Mouse (Mus musculus): Measurements from ENCODE around the gene Sh2d3c. TPM values are rescaled to one million over a fixed set of nuclear protein-coding genes. Genes with fewer than 3 reads are reported as not detected.

The Sh2d3c gene
- polyA plus RNA-seq, 1 experiment from 2014 or later = 13.1 TPM

- WGBS = 63% methylated on average over 6 of the region's 6 CpGs
- no peaks in the 10 kb centered on the region for H3K27me3 ChIP-seq (ENCODE audit: control insufficient read depth, insufficient read depth, low read length)
- ATAC-seq (ENCODE audit: insufficient number of reproducible peaks, low FRiP score, low TSS enrichment, low read depth) (no peak), DNase-seq (ENCODE audit: low spot score) (no peak)
- H3K4me2 ChIP-seq (ENCODE audit: low read depth, severe bottlenecking) = no peak overlapping the region
- 0 out of 2 replicates have a peak overlapping the region, but pooled peaks have one; percentile 12 for H3K9ac ChIP-seq (ENCODE audit: low read length)
- peaks cover 12% of the 10 kb centered on the region for H3K36me3 ChIP-seq (ENCODE audit: control insufficient read depth, insufficient read depth, low read length)
- no peak overlapping the region for H3K4me3 ChIP-seq (ENCODE audit: low read depth, low read length)
- H3K9me3 ChIP-seq (ENCODE audit: control insufficient read depth, low read length) = no peaks in the 10 kb centered on the region
- no peak overlapping the region for H3K27ac ChIP-seq (replicated peaks; ENCODE audit: low read depth, low read length)
- peaks cover 8% of the 10 kb centered on the region; the same call in 1 of the 2 replicates for H3K4me1 ChIP-seq (ENCODE audit: control insufficient read depth, insufficient read depth, low read length)
Measured at GRCm38 (mm10) chr2:32681754-32682153, 39.1 kb upstream of the Sh2d3c start.

DNA sequence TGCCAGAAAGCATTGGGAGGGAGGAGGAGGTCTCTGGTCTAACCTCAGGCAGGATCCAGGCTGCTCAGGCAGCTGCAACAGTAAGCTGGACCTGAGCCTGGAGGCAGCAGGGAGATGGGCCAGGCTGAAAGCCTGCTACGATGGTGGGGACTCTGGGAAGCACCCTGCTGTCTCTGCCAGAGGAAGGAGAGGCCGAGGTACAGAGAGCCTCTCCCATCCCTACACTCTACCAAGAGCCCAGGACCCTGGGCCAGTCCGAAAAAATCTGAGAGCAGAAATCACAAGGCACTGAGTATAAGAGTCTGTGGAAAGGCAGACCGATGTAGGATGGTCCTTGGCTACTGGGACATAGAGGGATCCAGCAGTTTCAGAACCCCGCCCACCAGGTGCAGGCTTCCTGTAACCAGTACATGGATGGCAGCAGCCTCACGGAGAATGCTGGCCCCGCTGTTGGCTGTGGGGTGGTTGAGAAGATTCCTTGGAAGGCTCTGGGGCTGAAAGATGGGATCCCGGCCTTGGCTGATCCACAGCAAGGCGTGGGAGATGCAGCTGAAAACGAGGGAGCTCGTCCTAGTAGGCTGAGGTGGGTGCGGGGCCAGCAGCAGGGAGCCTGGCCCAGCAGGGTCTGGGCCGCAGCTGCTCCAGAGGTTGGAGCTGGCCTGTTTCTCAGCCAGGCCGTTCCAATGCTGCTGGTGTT lies 38.0 kb upstream of the Sh2d3c start:
- DNase-seq (ENCODE audit: low spot score) (no peak), ATAC-seq (ENCODE audit: insufficient number of reproducible peaks, low FRiP score, low TSS enrichment, low read depth) (no peak)
- peaks cover 20% of the 10 kb centered on the region for H3K36me3 ChIP-seq (ENCODE audit: control insufficient read depth, insufficient read depth, low read length)
- no peak overlapping the region for H3K4me3 ChIP-seq (ENCODE audit: low read depth, low read length)
- H3K27ac ChIP-seq (replicated peaks; ENCODE audit: low read depth, low read length) = no peak overlapping the region
- no peak overlapping the region; the same call in 1 of the 2 replicates for H3K9ac ChIP-seq (ENCODE audit: low read length)
- H3K27me3 ChIP-seq (ENCODE audit: control insufficient read depth, insufficient read depth, low read length) = no peaks in the 10 kb centered on the region
- H3K4me2 ChIP-seq (ENCODE audit: low read depth, severe bottlenecking) = no peak overlapping the region
- H3K4me1 ChIP-seq (ENCODE audit: control insufficient read depth, insufficient read depth, low read length) = peaks cover 8% of the 10 kb centered on the region; the same call in 1 of the 2 replicates
- no peaks in the 10 kb centered on the region for H3K9me3 ChIP-seq (ENCODE audit: control insufficient read depth, low read length)
- WGBS = 84% methylated on average over 14 of the region's 14 CpGs

- ATAC-seq (ENCODE audit: insufficient number of reproducible peaks, low FRiP score, low TSS enrichment, low read depth) (no peak), DNase-seq (ENCODE audit: low spot score) (no peak)
- Histone ChIP-seq H3K4me3 (ENCODE audit: low read depth, low read length) (no peak overlapping the region), H3K4me2 (ENCODE audit: low read depth, severe bottlenecking) (no peak overlapping the region), H3K4me1 (ENCODE audit: control insufficient read depth, insufficient read depth, low read length) (peaks cover 8% of the 10 kb centered on the region; the same call in 1 of the 2 replicates), H3K9ac (ENCODE audit: low read length) (no peak overlapping the region), H3K36me3 (ENCODE audit: control insufficient read depth, insufficient read depth, low read length) (peaks cover 20% of the 10 kb centered on the region), H3K9me3 (ENCODE audit: control insufficient read depth, low read length) (no peaks in the 10 kb centered on the region), H3K27ac (replicated peaks; ENCODE audit: low read depth, low read length) (no peak overlapping the region), H3K27me3 (ENCODE audit: control insufficient read depth, insufficient read depth, low read length) (no peaks in the 10 kb centered on the region)
- WGBS = 91% methylated on average over 10 of the region's 10 CpGs
Measured at GRCm38 (mm10) chr2:32683701-32684100, 37.2 kb upstream of the Sh2d3c start.

DNA sequence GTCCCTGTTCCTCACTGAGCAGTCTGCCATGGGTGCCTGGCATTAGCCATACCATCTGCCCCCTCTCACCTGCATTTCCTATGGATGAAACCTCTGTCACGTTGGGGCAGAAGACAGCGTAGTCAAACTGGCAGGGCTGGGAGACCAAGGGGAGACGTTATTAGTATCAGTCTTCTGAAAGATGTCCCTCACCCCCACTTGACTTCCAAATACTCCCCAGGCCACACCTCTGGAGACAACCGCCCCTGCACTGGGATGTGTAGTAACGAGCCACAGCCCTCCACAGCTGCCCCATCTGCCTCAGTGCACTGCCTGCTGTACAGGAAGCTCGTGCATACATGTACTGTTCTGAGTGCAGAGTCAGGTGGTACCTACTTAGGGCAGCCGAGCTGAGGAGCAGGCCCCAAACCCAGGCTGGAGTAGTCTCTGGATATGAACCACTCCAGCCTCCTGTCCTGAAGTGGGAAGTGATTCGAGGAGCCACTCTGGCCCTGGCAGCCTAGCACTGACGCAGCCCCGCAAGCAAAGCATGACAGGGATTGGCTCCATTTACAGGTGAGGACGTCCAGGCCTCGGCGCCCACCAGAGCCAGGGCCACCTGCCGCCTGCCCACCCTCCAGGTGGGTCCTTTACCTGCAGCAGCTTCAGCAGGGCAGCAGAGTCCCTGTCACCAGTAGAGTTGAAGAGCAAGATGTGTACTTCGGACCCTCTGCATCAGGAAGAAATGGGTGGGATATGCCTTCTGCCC lies 36.0 kb upstream of the Sh2d3c start:
- no peak for ATAC-seq (ENCODE audit: insufficient number of reproducible peaks, low FRiP score, low TSS enrichment, low read depth)
- Histone ChIP-seq H3K27ac (replicated peaks; ENCODE audit: low read depth, low read length) (no peak overlapping the region), H3K4me3 (ENCODE audit: low read depth, low read length) (no peak overlapping the region), H3K27me3 (ENCODE audit: control insufficient read depth, insufficient read depth, low read length) (no peaks in the 10 kb centered on the region), H3K9ac (ENCODE audit: low read length) (no peak overlapping the region), H3K9me3 (ENCODE audit: control insufficient read depth, low read length) (no peaks in the 10 kb centered on the region), H3K36me3 (ENCODE audit: control insufficient read depth, insufficient read depth, low read length) (peaks cover 20% of the 10 kb centered on the region), H3K4me2 (ENCODE audit: low read depth, severe bottlenecking) (no peak overlapping the region), H3K4me1 (ENCODE audit: control insufficient read depth, insufficient read depth, low read length) (peaks cover 7% of the 10 kb centered on the region; the same call in 1 of the 2 replicates)
- no peak for DNase-seq (ENCODE audit: low spot score)
- WGBS = 89% methylated on average over 15 of the region's 15 CpGs

DNA sequence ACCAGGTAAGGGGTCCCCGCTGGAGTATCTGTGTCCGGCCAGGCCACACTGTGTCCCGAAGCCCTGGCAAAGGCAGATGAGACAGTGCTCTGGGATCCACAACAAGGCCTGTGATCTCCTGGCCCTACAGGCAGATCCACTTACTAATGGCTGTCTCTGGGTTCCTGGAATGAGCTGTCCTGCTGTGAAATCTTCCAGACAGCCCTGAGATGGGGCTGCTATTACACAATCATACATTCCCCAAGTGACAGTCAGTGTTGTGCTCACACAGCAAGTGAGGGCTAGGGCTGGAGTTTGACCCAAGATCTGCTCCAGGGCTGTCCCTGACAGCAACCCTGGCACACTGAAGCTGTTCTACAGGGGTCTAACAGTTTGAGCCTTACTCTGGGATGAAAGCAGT lies 35.0 kb upstream of the Sh2d3c start:
- no peaks in the 10 kb centered on the region for H3K27me3 ChIP-seq (ENCODE audit: control insufficient read depth, insufficient read depth, low read length)
- no peak overlapping the region for H3K27ac ChIP-seq (replicated peaks; ENCODE audit: low read depth, low read length)
- no peak overlapping the region for H3K9ac ChIP-seq (ENCODE audit: low read length)
- ATAC-seq (ENCODE audit: insufficient number of reproducible peaks, low FRiP score, low TSS enrichment, low read depth) (no peak), DNase-seq (ENCODE audit: low spot score) (no peak)
- no peaks in the 10 kb centered on the region for H3K4me1 ChIP-seq (ENCODE audit: control insufficient read depth, insufficient read depth, low read length)
- H3K4me3 ChIP-seq (ENCODE audit: low read depth, low read length) = no peak overlapping the region
- H3K36me3 ChIP-seq (ENCODE audit: control insufficient read depth, insufficient read depth, low read length) = peaks cover 20% of the 10 kb centered on the region
- no peaks in the 10 kb centered on the region for H3K9me3 ChIP-seq (ENCODE audit: control insufficient read depth, low read length)
- 86% methylated on average over 3 of the region's 3 CpGs for WGBS
- no peak overlapping the region for H3K4me2 ChIP-seq (ENCODE audit: low read depth, severe bottlenecking)

DNA sequence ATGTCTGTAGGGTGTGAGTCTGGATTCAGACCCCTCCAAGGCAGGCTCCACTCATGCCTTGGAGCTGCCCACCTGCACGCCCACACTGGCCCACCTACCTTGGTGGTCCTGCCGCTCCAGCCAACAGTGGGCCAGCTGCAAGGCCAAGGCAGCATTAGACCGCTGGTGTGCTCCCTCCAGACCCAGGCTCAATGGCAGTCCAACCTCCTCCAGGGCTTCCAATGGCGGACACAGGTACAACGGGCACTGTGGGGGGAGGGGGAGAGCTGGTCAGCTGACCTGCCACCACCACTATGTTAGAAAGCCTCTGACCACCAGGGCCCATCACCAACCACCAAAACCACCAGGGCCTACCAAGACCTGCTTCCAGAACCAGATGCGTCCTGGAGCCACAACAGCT lies 34.2 kb upstream of the Sh2d3c start:
- WGBS = 87% methylated on average over 6 of the region's 6 CpGs
- Histone ChIP-seq H3K4me1 (ENCODE audit: control insufficient read depth, insufficient read depth, low read length) (no peaks in the 10 kb centered on the region), H3K9ac (ENCODE audit: low read length) (no peak overlapping the region), H3K4me2 (ENCODE audit: low read depth, severe bottlenecking) (no peak overlapping the region), H3K27ac (replicated peaks; ENCODE audit: low read depth, low read length) (no peak overlapping the region), H3K27me3 (ENCODE audit: control insufficient read depth, insufficient read depth, low read length) (no peaks in the 10 kb centered on the region), H3K9me3 (ENCODE audit: control insufficient read depth, low read length) (no peaks in the 10 kb centered on the region), H3K36me3 (ENCODE audit: control insufficient read depth, insufficient read depth, low read length) (peaks cover 20% of the 10 kb centered on the region), H3K4me3 (ENCODE audit: low read depth, low read length) (no peak overlapping the region)
- DNase-seq (ENCODE audit: low spot score) (no peak), ATAC-seq (ENCODE audit: insufficient number of reproducible peaks, low FRiP score, low TSS enrichment, low read depth) (no peak)

- 0 out of 2 replicates have a peak overlapping the region, but pooled peaks have one; percentile 9 for H3K9ac ChIP-seq (ENCODE audit: low read length)
- 97% methylated on average over 8 of the region's 8 CpGs for WGBS
Measured at GRCm38 (mm10) chr2:32687562-32687961, 33.3 kb upstream of the Sh2d3c start.

DNA sequence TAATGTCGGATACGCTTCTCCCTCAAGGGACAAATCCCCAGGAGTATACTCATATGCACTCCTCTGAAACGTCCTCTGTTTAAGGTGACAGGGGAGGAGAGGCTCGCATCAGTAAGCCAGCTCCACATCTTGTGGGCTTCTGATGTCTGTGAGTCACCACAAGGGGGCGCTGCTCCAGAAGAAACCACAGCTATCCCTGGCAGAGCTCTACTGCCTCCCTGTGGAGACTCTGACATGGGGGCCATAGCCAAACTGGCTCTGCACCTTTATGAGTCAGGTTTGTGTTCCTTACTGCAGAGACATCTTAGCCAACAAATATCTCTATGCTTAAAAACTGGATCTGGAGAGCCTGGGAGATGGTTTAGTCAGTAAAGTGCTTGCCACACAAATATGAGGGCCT lies 31.4 kb upstream of the Sh2d3c start:
- ATAC-seq (ENCODE audit: insufficient number of reproducible peaks, low FRiP score, low TSS enrichment, low read depth) = no peak
- H3K9me3 ChIP-seq (ENCODE audit: control insufficient read depth, low read length) = no peaks in the 10 kb centered on the region
- no peak overlapping the region for H3K4me2 ChIP-seq (ENCODE audit: low read depth, severe bottlenecking)
- peaks cover 20% of the 10 kb centered on the region for H3K36me3 ChIP-seq (ENCODE audit: control insufficient read depth, insufficient read depth, low read length)
- no peak overlapping the region for H3K4me3 ChIP-seq (ENCODE audit: low read depth, low read length)
- H3K9ac ChIP-seq (ENCODE audit: low read length) = no peak overlapping the region
- no peaks in the 10 kb centered on the region for H3K27me3 ChIP-seq (ENCODE audit: control insufficient read depth, insufficient read depth, low read length)
- H3K27ac ChIP-seq (replicated peaks; ENCODE audit: low read depth, low read length) = no peak overlapping the region
- 31% methylated on average over 5 of the region's 5 CpGs for WGBS
- DNase-seq (ENCODE audit: low spot score) = peak; percentile 94
- H3K4me1 ChIP-seq (ENCODE audit: control insufficient read depth, insufficient read depth, low read length) = peaks cover 3% of the 10 kb centered on the region; the same call in 1 of the 2 replicates

More at GRCm38 (mm10) chr2:32687562-32687961, 33.3 kb upstream of the Sh2d3c start:
- ATAC-seq (ENCODE audit: insufficient number of reproducible peaks, low FRiP score, low TSS enrichment, low read depth) (no peak), DNase-seq (ENCODE audit: low spot score) (no peak)
- Histone ChIP-seq H3K4me3 (ENCODE audit: low read depth, low read length) (no peak overlapping the region), H3K9me3 (ENCODE audit: control insufficient read depth, low read length) (no peaks in the 10 kb centered on the region), H3K27ac (replicated peaks; ENCODE audit: low read depth, low read length) (no peak overlapping the region), H3K27me3 (ENCODE audit: control insufficient read depth, insufficient read depth, low read length) (no peaks in the 10 kb centered on the region), H3K4me1 (ENCODE audit: control insufficient read depth, insufficient read depth, low read length) (no peaks in the 10 kb centered on the region), H3K36me3 (ENCODE audit: control insufficient read depth, insufficient read depth, low read length) (peaks cover 20% of the 10 kb centered on the region), H3K4me2 (ENCODE audit: low read depth, severe bottlenecking) (no peak overlapping the region)

All from limb, embryonic 11.5 days (tissue).